Mouse (Mus musculus): ENCODE results near the gene Apol7e. TPM values are rescaled to one million over a fixed set of nuclear protein-coding genes. Genes with fewer than 3 reads are reported as not detected.

Gene Apol7e
- polyA plus RNA-seq, 1 experiment from 2014 or later, result not detected

- no peak overlapping the region for H3K4me2 ChIP-seq (ENCODE audit: low read depth)
- H3K36me3 ChIP-seq (ENCODE audit: control insufficient read depth, insufficient read depth, low read length), result peaks cover 13% of the 10 kb centered on the region
- no peaks in the 10 kb centered on the region for H3K9me3 ChIP-seq (ENCODE audit: control insufficient read depth, low read length)
- no peak overlapping the region for H3K27ac ChIP-seq (ENCODE audit: low read depth, low read length)
- no peak overlapping the region for H3K9ac ChIP-seq (ENCODE audit: low read length)
- no peaks in the 10 kb centered on the region for H3K4me1 ChIP-seq (ENCODE audit: control insufficient read depth, insufficient read depth, low read length)
- ATAC-seq (ENCODE audit: insufficient read depth, low FRiP score, low TSS enrichment) (no peak), DNase-seq (ENCODE audit: low spot score) (peak; percentile 44)
- no peaks in the 10 kb centered on the region for H3K27me3 ChIP-seq (ENCODE audit: control insufficient read depth, insufficient read depth, low read length)
- no peak overlapping the region for H3K4me3 ChIP-seq (ENCODE audit: low read depth, low read length)
- 76% methylated on average over 22 of the region's 22 CpGs for WGBS
These were observed 63.1 kb downstream of the Apol7e start for GRCm38 (mm10) chr15:77761561-77762380.

GRCm38 (mm10) chr15:77763050-77763449 is 64.4 kb downstream of the Apol7e start:
- WGBS, result 91% methylated on average over 16 of the region's 16 CpGs
- no peaks in the 10 kb centered on the region for H3K9me3 ChIP-seq (ENCODE audit: control insufficient read depth, low read length)
- ATAC-seq (ENCODE audit: insufficient read depth, low FRiP score, low TSS enrichment), result no peak
- H3K9ac ChIP-seq (ENCODE audit: low read length), result no peak overlapping the region
- H3K27ac ChIP-seq (ENCODE audit: low read depth, low read length), result no peak overlapping the region
- H3K4me1 ChIP-seq (ENCODE audit: control insufficient read depth, insufficient read depth, low read length), result no peaks in the 10 kb centered on the region
- no peak overlapping the region for H3K4me3 ChIP-seq (ENCODE audit: low read depth, low read length)
- no peak overlapping the region for H3K4me2 ChIP-seq (ENCODE audit: low read depth)
- DNase-seq (ENCODE audit: low spot score), result no peak
- peaks cover 22% of the 10 kb centered on the region for H3K36me3 ChIP-seq (ENCODE audit: control insufficient read depth, insufficient read depth, low read length)
- no peaks in the 10 kb centered on the region for H3K27me3 ChIP-seq (ENCODE audit: control insufficient read depth, insufficient read depth, low read length)

DNA sequence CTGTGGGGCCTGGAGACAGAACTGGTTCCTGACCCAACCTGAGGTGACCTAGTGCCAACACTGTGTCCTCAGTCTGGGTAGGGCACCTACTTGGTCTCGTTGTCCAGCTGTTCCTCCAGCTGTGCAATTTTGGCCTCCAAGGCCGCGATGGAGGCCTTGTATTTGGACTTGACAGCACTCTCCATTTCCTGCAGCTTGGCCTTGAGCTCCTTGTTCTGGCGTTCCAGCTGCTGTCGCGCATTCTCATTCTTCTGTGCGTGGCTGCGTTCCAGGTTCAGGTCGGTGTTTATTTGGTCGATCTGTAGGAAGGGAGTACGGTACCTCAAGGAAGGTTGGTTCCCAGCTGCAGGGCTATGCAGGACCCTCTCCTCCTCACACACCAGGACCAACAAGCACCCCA is 65.0 kb downstream of the Apol7e start:
- Histone ChIP-seq H3K4me1 (ENCODE audit: control insufficient read depth, insufficient read depth, low read length) (no peaks in the 10 kb centered on the region), H3K9me3 (ENCODE audit: control insufficient read depth, low read length) (no peaks in the 10 kb centered on the region), H3K4me2 (ENCODE audit: low read depth) (no peak overlapping the region), H3K27ac (ENCODE audit: low read depth, low read length) (no peak overlapping the region), H3K36me3 (ENCODE audit: control insufficient read depth, insufficient read depth, low read length) (peaks cover 22% of the 10 kb centered on the region), H3K9ac (ENCODE audit: low read length) (no peak overlapping the region), H3K27me3 (ENCODE audit: control insufficient read depth, insufficient read depth, low read length) (no peaks in the 10 kb centered on the region), H3K4me3 (ENCODE audit: low read depth, low read length) (no peak overlapping the region)
- no peak for DNase-seq (ENCODE audit: low spot score)
- ATAC-seq (ENCODE audit: insufficient read depth, low FRiP score, low TSS enrichment), result no peak
- 97% methylated on average over 11 of the region's 11 CpGs for WGBS

- 89% methylated on average over 13 of the region's 13 CpGs for WGBS
These were observed 65.8 kb downstream of the Apol7e start for GRCm38 (mm10) chr15:77764391-77765006.

DNA sequence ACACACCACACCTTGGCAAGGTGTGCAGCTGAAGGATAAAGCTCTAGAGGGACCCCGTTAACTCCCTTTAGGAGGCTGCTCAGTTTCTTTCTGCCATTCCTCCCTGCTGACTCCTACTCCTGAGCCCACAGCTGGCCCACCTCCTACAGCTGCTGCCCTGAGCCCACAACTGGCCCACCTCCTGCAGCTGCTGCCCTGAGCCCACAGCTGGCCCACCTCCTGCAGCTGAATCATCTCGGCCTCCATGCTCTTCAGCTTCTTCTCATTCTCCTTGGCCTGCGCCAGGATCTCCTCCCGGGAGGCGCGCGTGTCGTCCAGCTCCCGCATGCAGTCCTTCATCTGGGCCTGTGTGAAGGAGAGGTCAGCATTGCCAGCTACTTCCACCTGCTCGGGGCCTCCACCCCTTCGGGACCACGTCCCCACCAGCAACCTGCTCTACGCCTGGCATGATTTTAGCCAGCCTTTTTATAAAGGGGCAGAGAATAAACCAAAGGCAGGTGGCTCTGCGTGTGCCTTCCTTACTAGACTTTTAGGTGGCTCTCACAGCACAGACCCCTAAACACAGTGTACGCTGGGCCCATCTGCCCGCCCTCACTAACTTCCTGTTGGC is 66.9 kb downstream of the Apol7e start:
- 93% methylated on average over 16 of the region's 16 CpGs for WGBS
- no peak overlapping the region for H3K9ac ChIP-seq (ENCODE audit: low read length)

More at GRCm38 (mm10) chr15:77764391-77765006, 65.8 kb downstream of the Apol7e start:
- Histone ChIP-seq H3K4me2 (ENCODE audit: low read depth) (no peak overlapping the region), H3K9ac (ENCODE audit: low read length) (no peak overlapping the region), H3K4me3 (ENCODE audit: low read depth, low read length) (no peak overlapping the region), H3K36me3 (ENCODE audit: control insufficient read depth, insufficient read depth, low read length) (peaks cover 26% of the 10 kb centered on the region), H3K4me1 (ENCODE audit: control insufficient read depth, insufficient read depth, low read length) (no peaks in the 10 kb centered on the region), H3K27me3 (ENCODE audit: control insufficient read depth, insufficient read depth, low read length) (no peaks in the 10 kb centered on the region), H3K9me3 (ENCODE audit: control insufficient read depth, low read length) (no peaks in the 10 kb centered on the region), H3K27ac (ENCODE audit: low read depth, low read length) (no peak overlapping the region)
- ATAC-seq (ENCODE audit: insufficient read depth, low FRiP score, low TSS enrichment), result no peak
- no peak for DNase-seq (ENCODE audit: low spot score)

GRCm38 (mm10) chr15:77766981-77767380 is 68.3 kb downstream of the Apol7e start:
- WGBS, result 94% methylated on average over 11 of the region's 11 CpGs
- Histone ChIP-seq H3K4me2 (ENCODE audit: low read depth) (no peak overlapping the region), H3K4me1 (ENCODE audit: control insufficient read depth, insufficient read depth, low read length) (no peaks in the 10 kb centered on the region), H3K4me3 (ENCODE audit: low read depth, low read length) (no peak overlapping the region), H3K9me3 (ENCODE audit: control insufficient read depth, low read length) (no peaks in the 10 kb centered on the region), H3K9ac (ENCODE audit: low read length) (no peak overlapping the region), H3K36me3 (ENCODE audit: control insufficient read depth, insufficient read depth, low read length) (peaks cover 34% of the 10 kb centered on the region), H3K27ac (ENCODE audit: low read depth, low read length) (no peak overlapping the region), H3K27me3 (ENCODE audit: control insufficient read depth, insufficient read depth, low read length) (no peaks in the 10 kb centered on the region)
- ATAC-seq (ENCODE audit: insufficient read depth, low FRiP score, low TSS enrichment) (no peak), DNase-seq (ENCODE audit: low spot score) (no peak)

More for the DNA sequence above, 66.9 kb downstream of the Apol7e start:
- no peak overlapping the region for H3K27ac ChIP-seq (ENCODE audit: low read depth, low read length)
- no peaks in the 10 kb centered on the region for H3K4me1 ChIP-seq (ENCODE audit: control insufficient read depth, insufficient read depth, low read length)
- H3K36me3 ChIP-seq (ENCODE audit: control insufficient read depth, insufficient read depth, low read length), result peaks cover 29% of the 10 kb centered on the region
- no peak overlapping the region for H3K4me2 ChIP-seq (ENCODE audit: low read depth)
- ATAC-seq (ENCODE audit: insufficient read depth, low FRiP score, low TSS enrichment), result no peak
- no peak overlapping the region for H3K4me3 ChIP-seq (ENCODE audit: low read depth, low read length)
- H3K9me3 ChIP-seq (ENCODE audit: control insufficient read depth, low read length), result no peaks in the 10 kb centered on the region
- no peaks in the 10 kb centered on the region for H3K27me3 ChIP-seq (ENCODE audit: control insufficient read depth, insufficient read depth, low read length)
- no peak for DNase-seq (ENCODE audit: low spot score)

Other genes starting within 250 kb of the Apol7e start
- not detected in 2 replicates for gene Apol10a, start 221.8 kb upstream of the Apol7e start, polyA plus RNA-seq (2014; fragmentation: Nextera tagmentation; extraction: Ambion mirVana)
- not detected in 2 replicates for gene Apol11a, start 190.6 kb upstream of the Apol7e start, polyA plus RNA-seq (2014; fragmentation: Nextera tagmentation; extraction: Ambion mirVana)
- not detected in 2 replicates for gene Apol7c, start 165.5 kb upstream of the Apol7e start, polyA plus RNA-seq (2014; fragmentation: Nextera tagmentation; extraction: Ambion mirVana)
- not detected in 2 replicates for gene 1700025B11Rik, start 137.0 kb upstream of the Apol7e start, polyA plus RNA-seq (2014; fragmentation: Nextera tagmentation; extraction: Ambion mirVana)
- not detected in 2 replicates for gene Apol10b, start 102.7 kb upstream of the Apol7e start, polyA plus RNA-seq (2014; fragmentation: Nextera tagmentation; extraction: Ambion mirVana)
- not detected in 2 replicates for gene Gm36245, start 99.6 kb upstream of the Apol7e start, polyA plus RNA-seq (2014; fragmentation: Nextera tagmentation; extraction: Ambion mirVana)
- gene Apol11b, start 55.6 kb upstream of the Apol7e start, polyA plus RNA-seq (2014; fragmentation: Nextera tagmentation; extraction: Ambion mirVana), result not detected in 2 replicates
- gene Apol9b, start 30.2 kb downstream of the Apol7e start, polyA plus RNA-seq (2014; fragmentation: Nextera tagmentation; extraction: Ambion mirVana), result not detected in 2 replicates
- 0.08 TPM in 1 of 2 replicates, not detected in the other for gene Apol8, start 58.1 kb downstream of the Apol7e start, polyA plus RNA-seq (2014; fragmentation: Nextera tagmentation; extraction: Ambion mirVana)
- 24.5 and 25.3 TPM in 2 replicates for gene Myh9, start 143.3 kb downstream of the Apol7e start, polyA plus RNA-seq (2014; fragmentation: Nextera tagmentation; extraction: Ambion mirVana)
- gene Txn2, start 230.1 kb downstream of the Apol7e start, polyA plus RNA-seq (2014; fragmentation: Nextera tagmentation; extraction: Ambion mirVana), result 262 and 277 TPM in 2 replicates